Mouse (Mus musculus): ENCODE data around the gene Irgm1. TPM values are rescaled to one million over a fixed set of nuclear protein-coding genes. Genes with fewer than 3 reads are reported as not detected.
A peak's percentile ranks its signal among the peaks of the same experiment; 100 is the strongest.

The Irgm1 gene
- polyA plus RNA-seq, 1 experiment from 2014 or later: 15.2 TPM

GRCm38 (mm10) chr11:48866481-48866880, 5.0 kb downstream of the Irgm1 start:
- peaks cover 2% of the 10 kb centered on the region; the same call in 1 of the 2 replicates for H3K36me3 ChIP-seq (ENCODE audit: control insufficient read depth, insufficient read depth, low read length)
- no peak for ATAC-seq (replicated peaks; ENCODE audit: low FRiP score)
- H3K9me3 ChIP-seq (ENCODE audit: control insufficient read depth, low read length): no peaks in the 10 kb centered on the region
- H3K27me3 ChIP-seq (replicated peaks; ENCODE audit: control insufficient read depth, insufficient read depth, low read length): no peaks in the 10 kb centered on the region
- peaks cover 18% of the 10 kb centered on the region for H3K4me1 ChIP-seq (replicated peaks; ENCODE audit: control insufficient read depth, insufficient read depth, low read length)
- no peak overlapping the region for H3K27ac ChIP-seq (ENCODE audit: low read depth, low read length)
- WGBS: 94% methylated on average over 9 of the region's 9 CpGs
- no peak overlapping the region for H3K9ac ChIP-seq (ENCODE audit: low read depth, low read length)
- H3K4me3 ChIP-seq (ENCODE audit: low read depth, low read length): no peak overlapping the region
- no peak for DNase-seq (ENCODE audit: low spot score)
- H3K4me2 ChIP-seq: no peak overlapping the region

- Histone ChIP-seq H3K4me3 (ENCODE audit: low read depth, low read length) (no peak overlapping the region), H3K9ac (ENCODE audit: low read depth, low read length) (no peak overlapping the region), H3K27me3 (replicated peaks; ENCODE audit: control insufficient read depth, insufficient read depth, low read length) (0 out of 2 replicates have a peak, but pooled peaks cover 3% of the 10 kb centered on the region), H3K27ac (ENCODE audit: low read depth, low read length) (no peak overlapping the region), H3K9me3 (ENCODE audit: control insufficient read depth, low read length) (no peaks in the 10 kb centered on the region), H3K4me1 (replicated peaks; ENCODE audit: control insufficient read depth, insufficient read depth, low read length) (peaks cover 4% of the 10 kb centered on the region; the same call in 1 of the 2 replicates), H3K4me2 (no peak overlapping the region), H3K36me3 (ENCODE audit: control insufficient read depth, insufficient read depth, low read length) (peaks cover 2% of the 10 kb centered on the region; the same call in 1 of the 2 replicates)
- 74% methylated on average over 3 of the region's 3 CpGs for whole genome bisulfite sequencing
- DNase-seq (ENCODE audit: low spot score) (no peak), ATAC-seq (replicated peaks; ENCODE audit: low FRiP score) (no peak)
Observed at GRCm38 (mm10) chr11:48863808-48864207, 7.7 kb downstream of the Irgm1 start.

- H3K9ac ChIP-seq (ENCODE audit: low read depth, low read length): no peak overlapping the region
- H3K27ac ChIP-seq (ENCODE audit: low read depth, low read length): no peak overlapping the region
- 76% methylated on average over 1 of the region's 1 CpGs for WGBS
- DNase-seq (ENCODE audit: low spot score) (no peak), ATAC-seq (replicated peaks; ENCODE audit: low FRiP score) (no peak)
- H3K27me3 ChIP-seq (replicated peaks; ENCODE audit: control insufficient read depth, insufficient read depth, low read length): 0 out of 2 replicates have a peak, but pooled peaks cover 3% of the 10 kb centered on the region
- no peaks in the 10 kb centered on the region for H3K9me3 ChIP-seq (ENCODE audit: control insufficient read depth, low read length)
- H3K4me2 ChIP-seq: no peak overlapping the region
- H3K36me3 ChIP-seq (ENCODE audit: control insufficient read depth, insufficient read depth, low read length): peaks cover 2% of the 10 kb centered on the region; the same call in 1 of the 2 replicates
- peaks cover 6% of the 10 kb centered on the region; the same call in 1 of the 2 replicates for H3K4me1 ChIP-seq (replicated peaks; ENCODE audit: control insufficient read depth, insufficient read depth, low read length)
- H3K4me3 ChIP-seq (ENCODE audit: low read depth, low read length): no peak overlapping the region
Observed at GRCm38 (mm10) chr11:48862784-48863319, 8.6 kb downstream of the Irgm1 start.

- Histone ChIP-seq H3K36me3 (ENCODE audit: control insufficient read depth, insufficient read depth, low read length) (no peaks in the 10 kb centered on the region), H3K27me3 (replicated peaks; ENCODE audit: control insufficient read depth, insufficient read depth, low read length) (0 out of 2 replicates have a peak, but pooled peaks cover 3% of the 10 kb centered on the region), H3K4me1 (replicated peaks; ENCODE audit: control insufficient read depth, insufficient read depth, low read length) (peaks cover 13% of the 10 kb centered on the region; the same call in 1 of the 2 replicates), H3K9ac (ENCODE audit: low read depth, low read length) (no peak overlapping the region), H3K4me3 (ENCODE audit: low read depth, low read length) (no peak overlapping the region), H3K27ac (ENCODE audit: low read depth, low read length) (no peak overlapping the region), H3K4me2 (peak overlapping the region; percentile 95), H3K9me3 (ENCODE audit: control insufficient read depth, low read length) (no peaks in the 10 kb centered on the region)
- ATAC-seq (replicated peaks; ENCODE audit: low FRiP score): no peak
- under 1% methylated on average over 6 of the region's 6 CpGs for WGBS
- DNase-seq (ENCODE audit: low spot score): no peak
Observed at GRCm38 (mm10) chr11:48859014-48859413, 12.5 kb downstream of the Irgm1 start.

DNA sequence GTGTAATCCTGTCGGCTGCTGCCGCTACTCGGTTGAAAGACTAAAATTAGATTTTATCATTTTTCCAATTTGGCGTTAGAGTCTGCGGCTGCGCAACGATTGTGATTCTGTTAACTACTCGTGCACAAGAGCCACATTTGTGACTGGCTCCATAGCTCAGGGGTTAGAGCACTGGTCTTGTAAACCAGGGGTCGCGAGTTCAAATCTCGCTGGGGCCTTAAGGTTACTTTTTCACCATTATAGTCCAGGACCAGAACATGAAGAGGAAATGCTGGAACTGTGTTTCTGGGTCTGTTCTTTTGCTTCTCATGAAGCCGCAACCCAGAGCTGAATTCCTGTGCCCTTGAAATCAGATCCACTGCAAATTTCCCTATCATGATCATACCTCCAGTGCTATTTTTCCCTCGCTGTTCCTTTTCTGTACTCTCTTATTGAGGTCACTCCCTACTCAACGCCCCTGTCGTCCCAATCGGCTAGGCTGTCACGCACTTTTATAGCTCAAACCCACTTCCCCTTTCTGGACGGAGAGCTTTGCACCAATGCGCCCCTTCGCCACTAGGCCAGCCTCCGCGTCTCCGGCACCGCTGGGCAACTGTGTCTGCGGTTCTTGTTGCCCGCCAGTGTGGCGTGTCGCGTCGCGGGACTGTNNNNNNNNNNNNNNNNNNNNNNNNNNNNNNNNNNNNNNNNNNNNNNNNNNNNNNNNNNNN, 17.9 kb downstream of the Irgm1 start:
- peak overlapping the region; percentile 95 for H3K4me2 ChIP-seq
- no peaks in the 10 kb centered on the region for H3K36me3 ChIP-seq (ENCODE audit: control insufficient read depth, insufficient read depth, low read length)
- H3K9ac ChIP-seq (ENCODE audit: low read depth, low read length): peak overlapping the region; percentile 58
- DNase-seq (ENCODE audit: low spot score) (peak; percentile 88), ATAC-seq (replicated peaks; ENCODE audit: low FRiP score) (peak; percentile 67)
- H3K27me3 ChIP-seq (replicated peaks; ENCODE audit: control insufficient read depth, insufficient read depth, low read length): peaks cover 8% of the 10 kb centered on the region
- under 1% methylated on average over 31 of the region's 31 CpGs for WGBS
- peaks cover 22% of the 10 kb centered on the region; the same call in 1 of the 2 replicates for H3K4me1 ChIP-seq (replicated peaks; ENCODE audit: control insufficient read depth, insufficient read depth, low read length)
- H3K9me3 ChIP-seq (ENCODE audit: control insufficient read depth, low read length): no peaks in the 10 kb centered on the region; the same call in 1 of the 2 replicates
- H3K27ac ChIP-seq (ENCODE audit: low read depth, low read length): 0 out of 2 replicates have a peak overlapping the region, but pooled peaks have one; percentile 16
- peak overlapping the region; percentile 64 for H3K4me3 ChIP-seq (ENCODE audit: low read depth, low read length)

- Histone ChIP-seq H3K4me1 (replicated peaks; ENCODE audit: control insufficient read depth, insufficient read depth, low read length) (peaks cover 16% of the 10 kb centered on the region; the same call in 1 of the 2 replicates), H3K4me3 (ENCODE audit: low read depth, low read length) (peak overlapping the region; percentile 64), H3K36me3 (ENCODE audit: control insufficient read depth, insufficient read depth, low read length) (no peaks in the 10 kb centered on the region), H3K9me3 (ENCODE audit: control insufficient read depth, low read length) (no peaks in the 10 kb centered on the region; the same call in 1 of the 2 replicates), H3K9ac (ENCODE audit: low read depth, low read length) (peak overlapping the region; percentile 58; the same call in 1 of the 2 replicates), H3K27me3 (replicated peaks; ENCODE audit: control insufficient read depth, insufficient read depth, low read length) (peaks cover 8% of the 10 kb centered on the region), H3K27ac (ENCODE audit: low read depth, low read length) (no peak overlapping the region), H3K4me2 (peak overlapping the region; percentile 95)
- ATAC-seq (replicated peaks; ENCODE audit: low FRiP score) (no peak), DNase-seq (ENCODE audit: low spot score) (peak; percentile 64)
- WGBS: 8% methylated on average over 23 of the region's 23 CpGs
Observed at GRCm38 (mm10) chr11:48852624-48853473, 18.6 kb downstream of the Irgm1 start.

GRCm38 (mm10) chr11:48852190-48852589, 19.3 kb downstream of the Irgm1 start:
- Histone ChIP-seq H3K27me3 (replicated peaks; ENCODE audit: control insufficient read depth, insufficient read depth, low read length) (peaks cover 8% of the 10 kb centered on the region), H3K9ac (ENCODE audit: low read depth, low read length) (no peak overlapping the region), H3K4me2 (peak overlapping the region; percentile 95), H3K27ac (ENCODE audit: low read depth, low read length) (no peak overlapping the region), H3K4me3 (ENCODE audit: low read depth, low read length) (peak overlapping the region; percentile 64), H3K4me1 (replicated peaks; ENCODE audit: control insufficient read depth, insufficient read depth, low read length) (peaks cover 16% of the 10 kb centered on the region; the same call in 1 of the 2 replicates), H3K9me3 (ENCODE audit: control insufficient read depth, low read length) (no peaks in the 10 kb centered on the region; the same call in 1 of the 2 replicates), H3K36me3 (ENCODE audit: control insufficient read depth, insufficient read depth, low read length) (no peaks in the 10 kb centered on the region)
- WGBS: 79% methylated on average over 4 of the region's 4 CpGs
- DNase-seq (ENCODE audit: low spot score) (no peak), ATAC-seq (replicated peaks; ENCODE audit: low FRiP score) (no peak)

GRCm38 (mm10) chr11:48851270-48851995, 20.1 kb downstream of the Irgm1 start:
- no peak overlapping the region for H3K27ac ChIP-seq (ENCODE audit: low read depth, low read length)
- peaks cover 16% of the 10 kb centered on the region; the same call in 1 of the 2 replicates for H3K4me1 ChIP-seq (replicated peaks; ENCODE audit: control insufficient read depth, insufficient read depth, low read length)
- no peak overlapping the region for H3K4me3 ChIP-seq (ENCODE audit: low read depth, low read length)
- H3K9ac ChIP-seq (ENCODE audit: low read depth, low read length): no peak overlapping the region
- no peaks in the 10 kb centered on the region for H3K36me3 ChIP-seq (ENCODE audit: control insufficient read depth, insufficient read depth, low read length)
- WGBS: 74% methylated on average over 4 of the region's 4 CpGs
- no peaks in the 10 kb centered on the region; the same call in 1 of the 2 replicates for H3K9me3 ChIP-seq (ENCODE audit: control insufficient read depth, low read length)
- no peak for ATAC-seq (replicated peaks; ENCODE audit: low FRiP score)
- peaks cover 8% of the 10 kb centered on the region for H3K27me3 ChIP-seq (replicated peaks; ENCODE audit: control insufficient read depth, insufficient read depth, low read length)
- no peak overlapping the region for H3K4me2 ChIP-seq
- DNase-seq (ENCODE audit: low spot score): no peak

All from liver, embryonic 11.5 days (tissue).